Mouse (Mus musculus) G1E (cell line): Measurements from ENCODE around the gene Acadvl.

Source experiments
- CTCF ChIP-seq: IDR thresholded peaks from 2 replicates; pipeline ENCODE4 v1.5.1; 2012; ENCODE audit warnings: low read depth, low read length, inconsistent platforms, mixed read lengths
- TAL1 ChIP-seq: conservative IDR thresholded peaks from 2 replicates; pipeline ENCODE4 v1.6.1; 2012; ENCODE audit warnings: low read depth, low read length, inconsistent platforms, mixed read lengths

GRCm38 (mm10) chr11:70063053-70063452 is 47.8 kb upstream of the Acadvl start:
- TF ChIP-seq CTCF (no peak), TAL1 (no peak)
